Mouse (Mus musculus): Measurements from ENCODE around the gene Cdc20b.

DNA sequence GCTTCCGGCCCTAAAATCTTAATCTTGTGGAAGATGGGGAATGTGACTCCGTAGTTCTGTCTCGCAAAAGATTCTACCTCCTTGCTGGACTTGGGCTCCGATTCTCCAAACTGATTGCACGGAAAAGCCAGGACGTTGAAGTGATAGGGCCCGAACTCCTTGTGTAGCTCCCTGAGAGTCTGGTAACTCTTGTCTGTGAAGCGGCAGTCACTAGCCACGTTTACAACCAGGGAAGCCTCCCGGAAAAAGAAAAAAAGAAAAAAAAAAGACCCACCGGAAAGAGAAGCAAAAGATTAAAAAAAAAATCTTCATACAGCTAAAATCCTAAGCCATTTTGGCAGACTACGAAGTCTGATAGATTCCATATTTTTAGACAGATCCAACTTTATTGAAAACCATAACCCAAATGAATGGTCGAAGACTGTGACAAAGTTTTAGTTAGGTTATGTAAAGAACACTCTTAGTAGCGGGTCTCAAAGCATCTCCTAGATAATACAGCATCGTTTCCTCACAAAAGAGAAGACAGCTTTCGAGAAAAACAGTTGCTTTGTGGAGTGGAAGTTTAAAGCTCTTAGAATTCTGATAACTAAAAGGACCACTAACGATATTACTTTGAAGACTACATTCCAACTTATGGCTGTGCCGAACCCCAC, 10.7 kb downstream of the Cdc20b start:
- TF ChIP-seq ZNF384 (IDR thresholded peaks at IDR 0.05; ENCODE audit: low read depth, low read length) (no peak), MAFK (IDR thresholded peaks at IDR 0.05; ENCODE audit: insufficient read depth, low read depth, low read length) (no peak)
